Mouse (Mus musculus): Measurements from ENCODE around the gene Cblc. TPM values are rescaled to one million over a fixed set of nuclear protein-coding genes. Genes with fewer than 3 reads are reported as not detected.

Gene Cblc
- total RNA-seq, 2 experiments from 2014 or later = not detected

DNA sequence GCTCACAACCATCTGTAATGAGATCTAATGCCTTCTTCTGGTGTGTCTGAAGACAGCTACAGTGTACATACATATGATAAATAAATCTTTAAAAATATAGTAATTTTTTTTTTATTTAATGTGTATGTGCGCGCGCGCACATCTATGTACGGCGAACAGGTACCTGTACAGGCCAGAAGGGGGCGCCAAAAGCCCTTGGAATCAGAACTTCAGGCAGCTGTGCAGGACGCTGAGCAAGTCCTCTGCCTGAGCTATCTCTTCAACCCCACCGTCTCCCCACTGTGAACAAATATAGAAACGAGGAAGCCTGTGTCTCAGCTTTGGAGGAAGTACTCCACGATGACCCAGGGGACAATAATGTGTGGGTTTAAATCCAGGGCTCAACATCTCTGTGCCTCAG lies 56.3 kb downstream of the Cblc start:
- DNase-seq (ENCODE audit: extremely low spot score in 1 of 2, low spot score in 1 of 2) = no peak

GRCm38 (mm10) chr7:19738771-19739170 lies 57.8 kb downstream of the Cblc start:
- no peak for DNase-seq (ENCODE audit: extremely low spot score in 1 of 2, low spot score in 1 of 2)

DNA sequence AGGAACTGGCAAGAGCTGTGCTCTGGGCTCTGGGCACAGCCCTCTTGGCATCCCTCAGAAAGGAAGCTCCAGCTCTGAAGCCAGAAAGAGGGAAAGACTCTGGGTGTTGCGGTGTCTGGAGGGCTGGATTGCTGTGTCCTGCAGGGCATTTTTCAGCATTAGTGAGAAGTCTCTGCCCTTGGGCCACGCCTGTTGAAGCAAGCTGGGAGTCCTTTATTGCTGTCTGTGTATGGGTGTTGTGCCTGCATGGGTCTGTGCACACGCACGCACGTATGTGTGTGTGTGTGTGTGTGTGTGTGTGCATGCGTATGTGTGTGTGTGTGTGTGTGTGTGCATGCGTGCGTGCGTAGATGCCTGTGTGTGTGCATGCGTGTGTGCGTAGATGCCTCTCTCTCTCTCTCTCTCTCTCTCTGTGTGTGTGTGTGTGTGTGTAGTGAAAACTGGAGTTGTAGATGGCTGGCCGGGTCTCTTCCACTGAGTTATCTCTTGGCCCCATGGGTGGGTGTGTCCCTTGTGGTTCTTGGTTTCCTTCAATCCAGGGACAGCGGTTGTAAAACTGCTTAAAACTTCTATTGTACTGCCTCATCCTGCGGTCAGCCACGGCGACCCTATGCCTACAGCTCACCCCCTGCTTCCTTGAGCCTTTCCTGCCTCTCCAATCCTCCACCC lies 60.1 kb downstream of the Cblc start:
- DNase-seq (ENCODE audit: extremely low spot score in 1 of 2, low spot score in 1 of 2) = no peak

GRCm38 (mm10) chr7:19734178-19734666 lies 62.4 kb downstream of the Cblc start:
- DNase-seq (ENCODE audit: extremely low spot score in 1 of 2, low spot score in 1 of 2) = no peak

Other genes starting within 250 kb of the Cblc start
- gene Ppp1r37, start 233.7 kb downstream of the Cblc start, total RNA-seq (2021) = 100 to 1,000 TPM; 103 to 112 TPM
- gene Zfp296, start 219.5 kb downstream of the Cblc start, total RNA-seq (2021) = 1 to 10 TPM in 1 of 2 experiments, under 1 TPM in 1; 0.30 to 1.0 TPM
- 10 to 100 TPM; 38.0 to 40.7 TPM for gene Gemin7, start 219.2 kb downstream of the Cblc start, total RNA-seq (2021)
- 10 to 100 TPM; 70.6 to 94.5 TPM for gene Clasrp, start 192.3 kb downstream of the Cblc start, total RNA-seq (2021)
- gene Relb, start 167.4 kb downstream of the Cblc start, total RNA-seq (2021) = 10 to 100 TPM in 1 of 2 experiments, 1 to 10 TPM in 1; 9.4 to 10.4 TPM
- gene Clptm1, start 131.8 kb downstream of the Cblc start, total RNA-seq (2021) = 100 to 1,000 TPM; 148 TPM
- gene Apoc2, start 118.9 kb downstream of the Cblc start, total RNA-seq (2021) = not detected
- not detected for gene Gm44805, start 115.4 kb downstream of the Cblc start, total RNA-seq (2021)
- gene Apoc4, start 115.3 kb downstream of the Cblc start, total RNA-seq (2021) = not detected
- 1 to 10 TPM; 4.8 to 7.5 TPM for gene Apoc1, start 104.1 kb downstream of the Cblc start, total RNA-seq (2021)
- 1,000 to 10,000 TPM; 2,615 to 2,768 TPM for gene Apoe, start 97.6 kb downstream of the Cblc start, total RNA-seq (2021)
- 100 to 1,000 TPM; 109 TPM for gene Tomm40, start 81.4 kb downstream of the Cblc start, total RNA-seq (2021)
- gene Nectin2, start 46.3 kb downstream of the Cblc start, total RNA-seq (2021) = 1 to 10 TPM; 7.9 to 9.1 TPM
- gene Bcam, start 25.8 kb downstream of the Cblc start, total RNA-seq (2021) = 10 to 100 TPM in 1 of 2 experiments, 1 to 10 TPM in 1; 8.7 to 11.4 TPM
- under 1 TPM; 0.49 to 0.61 TPM for gene Bcl3, start 26.0 kb upstream of the Cblc start, total RNA-seq (2021)
- 1 to 10 TPM; 1.8 to 2.9 TPM for gene Gm19345, start 55.2 kb upstream of the Cblc start, total RNA-seq (2021)
- not detected for gene Ceacam16, start 64.5 kb upstream of the Cblc start, total RNA-seq (2021)
- not detected for gene Ceacam19, start 91.2 kb upstream of the Cblc start, total RNA-seq (2021)
- gene Pvr, start 124.4 kb upstream of the Cblc start, total RNA-seq (2021) = 10 to 100 TPM; 10.2 to 15.9 TPM
- gene Igsf23, start 153.9 kb upstream of the Cblc start, total RNA-seq (2021) = not detected
- gene Ceacam20, start 168.6 kb upstream of the Cblc start, total RNA-seq (2021) = not detected
- gene Nlrp9b, start 194.7 kb upstream of the Cblc start, total RNA-seq (2021) = not detected